Mouse (Mus musculus): ENCODE data around the gene Cfp.

Cfp gene

DNA sequence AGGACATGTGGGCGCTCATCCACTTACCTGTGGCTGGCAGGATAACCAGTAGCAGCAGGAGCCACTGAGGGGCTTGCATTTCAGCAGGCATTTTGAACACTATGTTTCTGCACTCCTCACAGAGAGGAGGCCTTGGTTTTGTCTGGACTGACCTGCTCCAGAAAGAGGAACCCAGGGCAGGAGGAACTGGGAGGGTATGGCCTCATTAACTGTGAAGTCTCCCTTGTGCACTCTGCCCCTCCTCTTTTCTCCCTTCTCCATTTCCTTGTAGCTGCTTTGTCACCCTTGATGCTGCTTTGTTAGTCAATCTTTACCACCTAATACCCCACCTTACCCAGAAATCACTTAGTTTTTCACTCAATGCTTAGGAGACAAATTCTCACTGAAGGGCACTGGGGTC, at the start of gene Cfp:
TSS of gene Cfp (minus strand) at position 192 of the 400 bp plus-strand sequence.
- no peak for DNase-seq (ENCODE audit: low spot score in 2 of 2)

- DNase-seq (ENCODE audit: low spot score in 2 of 2): no peak
Measured at GRCm38 (mm10) chrX:20980901-20981300, 49.5 kb upstream of the Cfp start.

DNA sequence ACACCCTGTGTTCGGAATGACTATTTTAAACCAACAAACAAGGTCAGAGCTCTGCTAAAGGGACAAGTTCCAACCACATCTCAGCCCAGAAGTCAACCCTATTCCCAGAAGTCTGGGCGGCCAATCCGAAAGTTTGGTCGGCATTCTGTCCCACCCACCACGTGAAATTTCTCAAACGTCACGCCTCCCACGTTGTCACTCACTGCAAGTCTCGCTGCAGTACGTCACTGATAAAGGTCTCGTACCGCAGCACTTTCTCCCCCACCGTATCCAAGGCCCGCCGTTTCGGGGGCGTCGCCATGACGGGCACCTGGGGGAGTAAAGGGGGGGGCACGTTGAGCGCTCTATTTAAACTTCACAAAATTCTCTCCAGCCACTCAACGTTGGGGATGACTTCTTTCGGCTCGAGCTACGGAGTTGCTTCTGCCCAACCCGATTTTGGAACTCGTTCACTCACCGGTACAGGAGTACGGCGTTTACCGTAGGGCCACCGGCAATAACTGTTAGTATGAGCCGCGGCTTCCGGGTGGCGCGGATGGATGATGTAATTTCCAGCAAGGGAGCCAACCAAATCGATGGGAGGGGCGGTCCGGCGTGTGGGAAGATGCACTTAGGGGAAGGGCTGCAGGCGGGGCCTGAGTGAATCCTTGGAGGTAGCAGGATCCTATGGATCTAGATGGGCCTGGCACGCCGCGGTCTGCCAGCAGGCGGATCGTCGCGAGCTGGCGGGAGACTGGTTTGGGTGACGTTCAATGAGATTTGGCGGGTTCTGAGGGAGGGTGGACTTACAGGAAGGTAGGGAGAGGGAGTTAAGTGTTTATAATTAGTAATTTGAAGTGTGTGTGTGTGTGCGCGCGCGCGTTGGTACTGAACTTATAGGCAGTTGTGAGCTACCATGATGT, 30.4 kb upstream of the Cfp start, which contains the start of gene Uxt:
TSS of gene Uxt (minus strand) at position 541 of the 902 bp plus-strand sequence.
- peak; percentile 73 to 89 for DNase-seq (ENCODE audit: low spot score in 2 of 2)

DNA sequence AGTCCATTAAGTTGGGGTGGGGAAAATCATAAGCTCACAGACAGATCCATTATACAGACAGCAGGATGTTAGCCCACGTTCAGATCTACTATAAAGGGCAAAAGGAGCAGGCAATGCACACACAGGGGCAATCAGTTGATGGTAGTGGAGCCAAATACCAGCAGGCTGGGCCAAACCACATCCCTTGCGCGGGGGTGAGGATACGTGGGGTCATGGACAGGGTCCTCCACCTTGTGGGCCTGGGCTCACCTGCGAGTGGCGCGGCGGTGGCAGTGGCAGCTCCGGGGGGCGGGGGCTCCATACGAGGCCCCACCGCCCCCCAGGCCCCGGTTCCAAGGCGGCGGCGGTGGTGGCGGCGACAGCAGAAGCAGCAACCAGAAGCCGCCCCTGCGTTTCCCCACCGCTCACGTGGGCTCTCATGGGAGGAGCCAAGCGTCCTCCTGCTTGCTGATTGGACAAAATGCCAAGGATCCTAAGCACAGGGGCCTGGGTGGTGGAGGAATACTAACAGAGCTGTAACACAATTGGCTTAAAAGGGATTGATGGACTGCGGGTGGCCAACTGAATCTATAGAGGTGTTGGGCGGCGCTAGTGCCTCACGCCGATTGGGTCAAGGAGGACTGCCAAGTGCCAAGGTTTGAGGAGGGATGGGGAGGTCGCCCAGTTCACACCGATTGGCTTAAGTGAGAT, 19.0 kb upstream of the Cfp start, which contains the start of gene Elk1:
TSS of gene Elk1 (minus strand) at position 418 of the 690 bp plus-strand sequence.
- DNase-seq (ENCODE audit: low spot score in 2 of 2): peak; percentile 62 to 81

GRCm38 (mm10) chrX:20946055-20946454, 14.7 kb upstream of the Cfp start:
- DNase-seq (ENCODE audit: low spot score in 2 of 2): peak in 1 of 2 experiments; percentile 27

DNA sequence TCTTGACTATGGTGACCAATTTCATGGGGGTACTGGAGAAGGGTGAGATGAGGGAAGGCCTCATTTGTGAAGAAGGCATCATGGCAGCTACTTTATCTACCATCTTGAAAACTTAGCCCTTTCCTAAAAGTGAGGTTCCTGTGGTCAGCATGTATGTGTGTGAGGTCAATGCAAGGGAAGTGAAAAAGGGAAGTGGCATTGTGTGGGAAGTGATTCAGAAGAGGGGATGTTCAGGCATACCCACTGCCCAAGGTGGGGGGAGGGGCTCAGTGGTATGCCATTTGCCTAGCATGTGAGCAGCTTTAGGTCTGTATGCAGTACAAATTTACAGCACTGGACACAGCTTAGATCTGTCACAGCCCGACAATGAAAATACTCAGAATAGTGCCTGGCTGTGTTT, 608 bp upstream of the Cfp start:
- DNase-seq (ENCODE audit: low spot score in 2 of 2): no peak

DNA sequence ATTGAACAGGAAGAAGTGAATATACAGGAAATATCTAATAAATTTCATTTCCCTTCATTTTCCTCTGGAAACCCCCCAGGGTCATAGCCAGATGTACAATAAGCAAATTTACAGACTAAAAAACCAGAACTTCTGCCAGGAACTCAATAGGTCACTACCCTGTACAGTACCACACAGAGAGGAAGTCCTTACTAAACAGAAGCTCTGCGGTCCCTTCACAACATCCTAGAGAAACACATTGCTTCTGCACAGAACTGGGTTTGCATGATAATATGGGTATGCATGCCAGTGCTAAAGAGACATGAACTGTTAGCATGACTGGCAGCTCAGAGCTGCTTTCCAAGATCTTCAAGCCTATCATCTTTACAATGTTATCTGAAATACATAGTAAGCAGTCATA, 1.5 kb downstream of the Cfp start:
- no peak for DNase-seq (ENCODE audit: low spot score in 2 of 2)

DNA sequence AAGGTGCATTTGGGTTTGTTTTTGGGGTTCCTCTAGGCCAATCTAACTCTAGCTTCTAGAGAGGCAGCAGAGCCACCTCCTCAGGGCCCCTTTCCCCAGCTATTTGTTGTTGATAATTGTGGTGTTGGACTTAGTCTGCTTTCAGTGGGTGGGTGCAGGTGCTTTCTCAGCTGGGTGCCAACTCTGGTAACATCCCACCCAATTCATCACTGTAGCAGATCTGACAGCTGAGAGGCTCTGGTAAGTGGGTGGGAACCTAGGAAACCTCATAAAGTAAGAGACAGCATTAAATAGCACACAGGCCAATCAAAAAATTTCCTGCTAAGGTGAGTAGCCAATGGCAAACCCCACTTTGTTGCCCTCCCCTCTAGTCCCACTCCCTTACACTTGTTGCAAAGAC, 6.4 kb downstream of the Cfp start:
- DNase-seq (ENCODE audit: low spot score in 2 of 2): no peak

DNA sequence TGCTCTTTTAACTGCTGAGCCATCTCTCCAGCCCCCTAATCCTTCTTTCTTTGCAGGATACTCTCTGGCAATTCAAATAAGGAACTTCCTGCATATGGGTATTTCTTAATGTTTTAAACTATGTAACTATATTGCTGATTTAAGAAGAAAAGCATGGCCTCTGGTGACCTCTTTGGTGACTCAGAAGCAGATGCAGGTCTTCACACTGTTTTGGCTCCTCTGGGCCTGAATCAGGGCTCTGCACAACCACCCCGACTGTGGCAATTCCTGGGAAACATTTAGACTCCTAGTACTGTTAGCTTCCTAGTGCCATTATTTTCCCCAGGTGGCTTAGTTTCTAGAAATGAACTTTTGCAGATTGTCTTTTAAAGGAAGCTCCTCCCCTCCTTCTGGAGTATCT, 7.8 kb downstream of the Cfp start:
- DNase-seq (ENCODE audit: low spot score in 2 of 2): no peak

GRCm38 (mm10) chrX:20921366-20921765, 10.0 kb downstream of the Cfp start:
- DNase-seq (ENCODE audit: low spot score in 2 of 2): no peak

- DNase-seq (ENCODE audit: low spot score in 2 of 2): peak; percentile 19 to 72
Measured at GRCm38 (mm10) chrX:20920844-20921364, 10.5 kb downstream of the Cfp start, which contains the start of gene Syn1. Syn1 (minus strand) TSS chrX:20921004.

DNA sequence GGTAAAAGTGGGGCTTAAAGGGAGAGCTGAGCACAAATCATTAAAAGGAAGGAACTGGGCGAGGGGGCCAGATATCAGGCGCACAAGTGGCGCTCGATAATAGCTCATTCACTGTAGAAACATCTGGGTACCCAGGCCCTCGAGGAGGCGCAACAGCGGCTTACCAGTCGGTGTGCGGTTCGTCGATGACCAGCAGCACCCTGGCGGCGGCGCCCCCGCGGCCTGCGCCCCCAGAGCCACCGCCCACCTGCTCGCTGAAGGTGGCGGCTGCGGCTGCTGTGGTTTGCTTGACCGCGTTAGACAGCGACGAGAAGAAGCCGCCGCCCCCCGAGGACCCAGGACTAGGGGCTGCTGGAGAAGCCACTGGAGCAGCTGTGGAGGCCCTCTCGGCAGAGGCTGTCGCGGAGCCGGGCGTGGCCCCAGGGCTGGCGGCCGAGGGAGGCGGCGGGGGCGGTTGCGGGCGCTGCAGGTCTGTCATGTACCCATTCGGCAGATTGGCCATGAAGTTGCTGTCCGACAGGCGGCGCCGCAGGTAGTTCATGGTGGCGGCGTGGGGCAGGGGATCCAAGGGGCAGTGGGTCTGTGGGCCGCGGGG, 11.0 kb downstream of the Cfp start:
- DNase-seq (ENCODE audit: low spot score in 2 of 2): no peak

- no peak for DNase-seq (ENCODE audit: low spot score in 2 of 2)
Measured at GRCm38 (mm10) chrX:20915075-20915474, 16.3 kb downstream of the Cfp start.

- no peak for DNase-seq (ENCODE audit: low spot score in 2 of 2)
Measured at GRCm38 (mm10) chrX:20913726-20914125, 17.6 kb downstream of the Cfp start.

DNA sequence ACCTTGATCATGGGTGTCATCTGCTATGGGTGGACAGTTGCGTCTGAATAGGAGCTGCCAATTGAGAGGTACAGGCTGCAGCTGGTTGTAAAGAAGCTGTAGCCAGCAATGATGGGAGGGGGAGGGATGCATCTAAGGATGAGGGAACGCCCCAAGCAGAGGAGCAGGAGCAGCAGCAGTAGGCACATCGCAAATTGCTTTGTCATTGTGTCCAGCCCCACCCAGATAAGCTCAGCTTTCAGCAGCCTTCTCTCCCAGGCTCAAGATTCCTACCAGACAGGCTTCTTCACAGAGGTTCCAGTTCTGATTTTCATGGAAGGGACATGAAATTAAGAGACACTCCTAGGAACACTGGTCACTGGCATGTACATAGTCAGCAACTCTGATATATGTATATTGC, 21.3 kb downstream of the Cfp start:
- no peak for DNase-seq (ENCODE audit: low spot score in 2 of 2)

All from urinary bladder, postnatal 36 days (tissue).